Mouse (Mus musculus) limb, embryonic 11.5 days (tissue): ENCODE measurements around the gene Fam84b. TPM values are rescaled to one million over a fixed set of nuclear protein-coding genes. Genes with fewer than 3 reads are reported as not detected.

Experiments used
- ATAC-seq: fragments of 200-750 bp; cut with Nextera tagmentation; 2 replicates; pipeline ENCODE4 v1.8.0; 2017; ENCODE audit warnings: low read depth; ENCODE audit not compliant: insufficient number of reproducible peaks, low FRiP score, low TSS enrichment
- DNase-seq: peaks from one replicate; pipeline ENCODE4 v3.0.0-alpha.2; 2015; ENCODE audit warnings: low spot score
- H3K27ac ChIP-seq: fragments of 300-500 bp; sonication (generic); replicated peaks from 2 replicates; pipeline ENCODE4 v1.5.1; 2014; ENCODE audit warnings: low read depth, mild to moderate bottlenecking, low read length
- H3K27me3 ChIP-seq: fragments of 300-500 bp; sonication (generic); 2 replicates; pipeline ENCODE4 v1.6.1; 2014; ENCODE audit warnings: mild to moderate bottlenecking, low read length, mixed read lengths; ENCODE audit not compliant: control insufficient read depth, insufficient read depth
- H3K36me3 ChIP-seq: fragments of 300-500 bp; sonication (generic); 2 replicates; pipeline ENCODE4 v1.6.1; 2014; ENCODE audit warnings: mild to moderate bottlenecking, low read length, moderate library complexity, mixed read lengths; ENCODE audit not compliant: control insufficient read depth, insufficient read depth
- H3K4me1 ChIP-seq: fragments of 300-500 bp; sonication (generic); 2 replicates; pipeline ENCODE4 v1.6.1; 2014; ENCODE audit warnings: low read length, mixed read lengths; ENCODE audit not compliant: control insufficient read depth, insufficient read depth
- H3K4me2 ChIP-seq: fragments of 300-500 bp; sonication (generic); 2 replicates; pipeline ENCODE4 v1.6.1; 2014; ENCODE audit warnings: low read depth, mild to moderate bottlenecking, moderate library complexity; ENCODE audit not compliant: severe bottlenecking
- H3K4me3 ChIP-seq: fragments of 300-500 bp; sonication (generic); 2 replicates; pipeline ENCODE4 v1.5.1; 2014; ENCODE audit warnings: low read depth, low read length
- H3K9ac ChIP-seq: fragments of 300-500 bp; sonication (generic); 2 replicates; pipeline ENCODE4 v1.6.1; 2014; ENCODE audit warnings: mild to moderate bottlenecking, low read length
- H3K9me3 ChIP-seq: fragments of 300-500 bp; sonication (generic); 2 replicates; pipeline ENCODE4 v1.6.1; 2016; ENCODE audit warnings: low read length; ENCODE audit not compliant: control insufficient read depth
- WGBS: fragments of 180-500 bp; shearing (Covaris S2); extraction: QIAGEN DNeasy Blood & Tissue Kit; methylation state at CpG from one replicate; pipeline ENCODE4 v1.1.7; 2014; 5-methylcytosine and 5-hydroxymethylcytosine counted together
- polyA plus RNA-seq: library from polyadenylated mRNA; unstranded; fragments of >200 nt; fragmentation: Nextera tagmentation; extraction: Ambion mirVana; gene quantifications from 2 replicates; pipeline ENCODE4 v1.2.1, GENCODE M21; 2014

The Fam84b gene
- polyA plus RNA-seq, 1 experiment from 2014 or later = 7.0 TPM

GRCm38 (mm10) chr15:60789084-60789483, 64.5 kb downstream of the Fam84b start:
- no peaks in the 10 kb centered on the region for H3K9me3 ChIP-seq
- ATAC-seq = no peak
- no peaks in the 10 kb centered on the region for H3K27me3 ChIP-seq
- no peak for DNase-seq
- H3K4me1 ChIP-seq = no peaks in the 10 kb centered on the region
- H3K4me2 ChIP-seq = no peak overlapping the region
- H3K9ac ChIP-seq = no peak overlapping the region
- no peak overlapping the region for H3K4me3 ChIP-seq
- WGBS = 77% methylated on average over 1 of the region's 1 CpGs
- H3K27ac ChIP-seq = no peak overlapping the region
- H3K36me3 ChIP-seq = no peaks in the 10 kb centered on the region

GRCm38 (mm10) chr15:60783761-60784160, 69.8 kb downstream of the Fam84b start:
- no peak overlapping the region for H3K9ac ChIP-seq
- H3K9me3 ChIP-seq = no peaks in the 10 kb centered on the region
- H3K4me3 ChIP-seq = no peak overlapping the region
- no peak for ATAC-seq
- 66% methylated on average over 2 of the region's 2 CpGs for WGBS
- DNase-seq = no peak
- H3K4me1 ChIP-seq = no peaks in the 10 kb centered on the region
- no peaks in the 10 kb centered on the region for H3K27me3 ChIP-seq
- H3K4me2 ChIP-seq = no peak overlapping the region
- no peak overlapping the region for H3K27ac ChIP-seq
- no peaks in the 10 kb centered on the region for H3K36me3 ChIP-seq

- no peaks in the 10 kb centered on the region for H3K27me3 ChIP-seq
- no peak overlapping the region for H3K4me3 ChIP-seq
- ATAC-seq (no peak), DNase-seq (no peak)
- H3K36me3 ChIP-seq = no peaks in the 10 kb centered on the region
- WGBS = 54% methylated on average over 1 of the region's 1 CpGs
- no peak overlapping the region for H3K27ac ChIP-seq
- H3K9ac ChIP-seq = no peak overlapping the region
- no peak overlapping the region for H3K4me2 ChIP-seq
- no peaks in the 10 kb centered on the region for H3K4me1 ChIP-seq
- H3K9me3 ChIP-seq = no peaks in the 10 kb centered on the region
Measured at GRCm38 (mm10) chr15:60779531-60779973, 74.0 kb downstream of the Fam84b start.

- WGBS = 69% methylated on average over 4 of the region's 4 CpGs
- Histone ChIP-seq H3K9ac (no peak overlapping the region), H3K4me3 (no peak overlapping the region), H3K36me3 (no peaks in the 10 kb centered on the region), H3K9me3 (no peaks in the 10 kb centered on the region), H3K27ac (no peak overlapping the region), H3K4me2 (no peak overlapping the region), H3K27me3 (no peaks in the 10 kb centered on the region), H3K4me1 (no peaks in the 10 kb centered on the region)
- DNase-seq = no peak
- no peak for ATAC-seq
Measured at GRCm38 (mm10) chr15:60779063-60779462, 74.5 kb downstream of the Fam84b start.

Other genes with a start within 250 kb of the Fam84b start
- gene A1bg, start 69.2 kb upstream of the Fam84b start, polyA plus RNA-seq = not detected in 2 replicates